Mouse (Mus musculus) left cerebral cortex, adult 9 months (tissue): ENCODE data around the gene Vmn1r100.
"Not testable (repeated sequence)": the region's sequence is repeated elsewhere in the genome, so short reads cannot be mapped to it uniquely, and the experiment has no call there.

Experiments
- DNase-seq, 2 experiments: peaks; one replicate each; pipeline ENCODE4 v3.0.0; 2022; ENCODE audit warnings: low spot score in 2 of 2

The Vmn1r100 gene

DNA sequence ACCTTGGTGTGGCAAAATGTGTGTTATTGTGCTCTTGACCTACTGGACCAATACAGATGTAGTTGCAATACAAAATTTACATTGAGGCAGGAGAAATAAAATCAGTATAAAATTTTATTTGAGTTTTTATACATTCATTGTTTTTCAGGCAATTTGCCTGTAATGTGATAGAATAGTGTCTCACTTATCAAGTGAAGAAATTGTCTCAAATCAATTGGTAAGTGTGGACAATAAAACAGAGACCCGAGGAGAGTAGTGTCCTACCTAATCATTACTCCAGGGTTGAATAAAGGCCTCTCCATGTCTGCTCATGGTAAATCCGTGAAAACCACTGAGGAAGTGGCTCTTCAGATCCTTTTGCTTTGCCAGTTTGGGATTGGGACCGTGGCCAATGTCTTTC, at the start of gene Vmn1r100:
Gene Vmn1r100, plus strand, starts transcription at position 301 of the 400 bp plus-strand sequence.
- DNase-seq, result not testable (repeated sequence)

DNA sequence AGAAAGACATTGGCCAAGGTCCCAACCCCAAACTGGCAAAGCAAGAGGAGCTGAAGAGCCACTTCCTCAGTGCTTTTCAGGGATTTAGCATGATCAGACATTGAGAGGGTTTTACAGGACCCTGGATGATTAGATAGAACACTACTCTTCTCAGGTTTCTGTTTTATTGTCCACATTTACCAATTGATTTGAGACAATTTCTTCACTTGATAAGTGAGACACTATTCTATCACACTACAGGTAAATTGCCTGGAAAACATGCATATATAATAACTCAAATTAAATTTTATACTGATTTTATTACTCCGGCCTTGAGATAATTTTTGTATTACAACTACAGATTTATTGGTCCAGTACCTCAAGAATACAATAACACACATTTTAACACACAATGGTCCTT, 42.4 kb upstream of the Vmn1r100 start, which contains the start of gene Gm5728:
Gene Gm5728, minus strand, starts transcription at position 101 of the 400 bp plus-strand sequence.
- DNase-seq, result not testable (repeated sequence)

DNA sequence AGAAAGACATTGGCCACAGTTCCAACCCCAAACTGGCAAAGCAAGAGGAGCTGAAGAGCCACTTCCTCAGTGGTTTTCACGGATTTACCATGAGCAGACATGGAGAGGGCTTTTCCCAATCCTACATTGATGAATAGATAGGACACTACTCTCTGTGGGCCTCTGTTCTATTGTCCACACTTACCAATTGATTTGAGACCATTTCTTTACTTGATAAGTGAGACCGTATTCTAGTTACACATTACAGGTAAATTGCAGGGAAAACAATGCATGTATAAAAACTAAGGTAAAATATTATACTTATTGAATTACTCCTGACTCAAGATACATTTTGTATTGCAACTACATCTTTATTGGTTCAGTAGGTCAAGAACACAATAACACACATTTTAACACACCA, 24.8 kb downstream of the Vmn1r100 start, which contains the start of gene Vmn1r101:
Gene Vmn1r101, minus strand, starts transcription at position 101 of the 400 bp plus-strand sequence.
- not testable (repeated sequence) for DNase-seq
